ENCODE assay signal across 10 mouse cellular contexts in genomic region chr1:87880326-87880627, GRCm38 (mm10). TPM values are rescaled to one million over a fixed set of nuclear protein-coding genes. Genes with fewer than 3 reads are reported as not detected.
DNase-seq lines count a peak whose midpoint lies in the region; ATAC-seq and TF ChIP-seq lines count a peak whose summit lies in the region.
"Had no signal": no experiment of that assay in that cellular context is flagged by ENCODE, and none has a peak within 500 bp of the region (broad histone marks: within the 10 kb centered on the region; RNA-seq: fewer than 3 reads in every experiment).

No protein-coding gene starts in this region.

- H3K4me2 ChIP-seq in forebrain, embryonic 14.5 days (ENCODE audit: low read length): no peak overlapping the region
- no peak overlapping the region for H3K4me2 ChIP-seq in forebrain, embryonic 12.5 days
- H3K4me2 ChIP-seq in lung, embryonic 16.5 days (ENCODE audit: low read depth, low read length): 0 out of 2 replicates have a peak overlapping the region, but pooled peaks have one; percentile 10

- no peak for TF ChIP-seq CTCF in kidney, adult 2 months (conservative IDR thresholded peaks at IDR 0.05; ENCODE audit: insufficient read depth, insufficient read length, low read depth, low read length)
- no peak for TF ChIP-seq CTCF in cortical plate, adult 2 months (IDR thresholded peaks at IDR 0.05; ENCODE audit: extremely low read depth, insufficient read depth, low read length)

- no peaks in the 10 kb centered on the region for H3K9me3 ChIP-seq in forebrain, embryonic 14.5 days (replicated peaks; ENCODE audit: control insufficient read depth, low read length)
- no peaks in the 10 kb centered on the region for H3K9me3 ChIP-seq in forebrain, embryonic 12.5 days
- no peaks in the 10 kb centered on the region for H3K9me3 ChIP-seq in lung, embryonic 16.5 days (ENCODE audit: control insufficient read depth, low read length)

- no peak for TF ChIP-seq POLR2A in kidney, adult 2 months (IDR thresholded peaks at IDR 0.05; ENCODE audit: low read depth, low read length)
- no peak for TF ChIP-seq POLR2A in cortical plate, adult 2 months (IDR thresholded peaks at IDR 0.05; ENCODE audit: extremely low read depth, insufficient read depth, low read length)

- WGBS in forebrain, embryonic 14.5 days: 81% methylated on average over 6 of the region's 6 CpGs
- 84% methylated on average over 6 of the region's 6 CpGs for WGBS in forebrain, embryonic 12.5 days
- WGBS in kidney, adult 2 months: 45% methylated on average over 6 of the region's 6 CpGs
- 57% methylated on average over 6 of the region's 6 CpGs for WGBS in lung, embryonic 16.5 days

- no peak for DNase-seq in forebrain, embryonic 14.5 days (ENCODE audit: low spot score)
- no peak for DNase-seq in kidney, adult 2 months
- DNase-seq in kidney, postnatal 4 days: no peak
- DNase-seq in right cerebral cortex, postnatal 36 days (ENCODE audit: low spot score in 2 of 2): no peak
- DNase-seq in ovary, postnatal 10 days (ENCODE audit: low spot score): no peak
- DNase-seq: embryo, embryonic 11 days; spleen, adult 18-20 months had no signal

- no peaks in the 10 kb centered on the region for H3K27me3 ChIP-seq in forebrain, embryonic 14.5 days (replicated peaks; ENCODE audit: control insufficient read depth, insufficient read depth, low read length)
- H3K27me3 ChIP-seq in forebrain, embryonic 12.5 days: no peaks in the 10 kb centered on the region
- no peaks in the 10 kb centered on the region for H3K27me3 ChIP-seq in kidney, adult 2 months (replicated peaks; ENCODE audit: control insufficient read depth, insufficient read depth, low read length)
- no peaks in the 10 kb centered on the region for H3K27me3 ChIP-seq in lung, embryonic 16.5 days (ENCODE audit: control insufficient read depth, insufficient read depth, low read depth, low read length)

- H3K36me3 ChIP-seq in forebrain, embryonic 14.5 days (ENCODE audit: control insufficient read depth, insufficient read depth, low read length): peaks cover 15% of the 10 kb centered on the region; the same call in 1 of the 2 replicates
- H3K36me3 ChIP-seq in forebrain, embryonic 12.5 days (replicated peaks): 0 out of 2 replicates have a peak, but pooled peaks cover 11% of the 10 kb centered on the region
- no peaks in the 10 kb centered on the region for H3K36me3 ChIP-seq in kidney, adult 2 months (ENCODE audit: control insufficient read depth, insufficient read depth, low read length)
- H3K36me3 ChIP-seq in lung, embryonic 16.5 days (ENCODE audit: control insufficient read depth, insufficient read depth, low read length): peaks cover 4% of the 10 kb centered on the region

- ATAC-seq in forebrain, embryonic 14.5 days: no peak
- ATAC-seq in forebrain, embryonic 12.5 days (ENCODE audit: low FRiP score): no peak
- no peak for ATAC-seq in lung, embryonic 16.5 days (ENCODE audit: low read depth)

- peaks cover 9% of the 10 kb centered on the region for H3K4me1 ChIP-seq in forebrain, embryonic 14.5 days (ENCODE audit: control insufficient read depth, insufficient read depth, low read length)
- H3K4me1 ChIP-seq in forebrain, embryonic 12.5 days: peaks cover 10% of the 10 kb centered on the region
- H3K4me1 ChIP-seq in kidney, adult 2 months (ENCODE audit: control insufficient read depth, insufficient read depth, low read length): peaks cover 30% of the 10 kb centered on the region
- peaks cover 9% of the 10 kb centered on the region for H3K4me1 ChIP-seq in cortical plate, adult 2 months (ENCODE audit: control insufficient read depth, insufficient read depth, low read length)
- peaks cover 34% of the 10 kb centered on the region for H3K4me1 ChIP-seq in lung, embryonic 16.5 days (replicated peaks; ENCODE audit: control insufficient read depth, insufficient read depth, low read length)

- 0 out of 2 replicates have a peak overlapping the region, but pooled peaks have one; percentile 5 for H3K27ac ChIP-seq in forebrain, embryonic 14.5 days (ENCODE audit: low read depth, low read length)
- H3K27ac ChIP-seq in forebrain, embryonic 12.5 days: no peak overlapping the region
- peak overlapping the region; percentile 93 for H3K27ac ChIP-seq in kidney, adult 2 months (ENCODE audit: insufficient read depth, low read depth, low read length)
- peak overlapping the region; percentile 7 for H3K27ac ChIP-seq in cortical plate, adult 2 months (ENCODE audit: insufficient read depth, low read length)
- peak overlapping the region; percentile 99 for H3K27ac ChIP-seq in lung, embryonic 16.5 days (ENCODE audit: low read length)

- H3K9ac ChIP-seq in forebrain, embryonic 14.5 days (ENCODE audit: low read length): no peak overlapping the region
- H3K9ac ChIP-seq in forebrain, embryonic 12.5 days: no peak overlapping the region
- H3K9ac ChIP-seq in lung, embryonic 16.5 days (ENCODE audit: low read length): peak overlapping the region; percentile 39; the same call in 1 of the 2 replicates

- no peak overlapping the region for H3K4me3 ChIP-seq in forebrain, embryonic 14.5 days (ENCODE audit: low read depth, low read length)
- H3K4me3 ChIP-seq in forebrain, embryonic 12.5 days (replicated peaks): no peak overlapping the region
- no peak overlapping the region for H3K4me3 ChIP-seq in kidney, adult 2 months (ENCODE audit: insufficient read depth, low read depth, low read length)
- no peak overlapping the region for H3K4me3 ChIP-seq in cortical plate, adult 2 months (ENCODE audit: insufficient read depth, low read length)
- no peak overlapping the region for H3K4me3 ChIP-seq in lung, embryonic 16.5 days (ENCODE audit: low read length)

RNA-seq across cellular contexts. Expression of gene Dgkd, which starts 27.2 kb away (rescaled TPM):
- 31.7 and 49.8 TPM in 2 replicates for polyA plus RNA-seq in forebrain, embryonic 14.5 days (2014; fragmentation: Nextera tagmentation; extraction: Ambion mirVana)
- polyA plus RNA-seq in forebrain, embryonic 12.5 days (2016; fragmentation: Nextera tagmentation; extraction: Ambion mirVana): 43.2 and 45.8 TPM in 2 replicates
- polyA plus RNA-seq in kidney, adult 2 months (2012; rRNA removed): 31.4 and 32.1 TPM in 2 replicates
- 53.3 and 61.4 TPM in 2 replicates for polyA plus RNA-seq in cortical plate, adult 2 months (2012; rRNA removed)
- polyA plus RNA-seq in lung, embryonic 16.5 days (2015; fragmentation: Nextera tagmentation; extraction: Ambion mirVana): 32.9 and 33.9 TPM in 2 replicates
